14 mouse cellular contexts compared by ENCODE assay signal in the genomic region with DNA sequence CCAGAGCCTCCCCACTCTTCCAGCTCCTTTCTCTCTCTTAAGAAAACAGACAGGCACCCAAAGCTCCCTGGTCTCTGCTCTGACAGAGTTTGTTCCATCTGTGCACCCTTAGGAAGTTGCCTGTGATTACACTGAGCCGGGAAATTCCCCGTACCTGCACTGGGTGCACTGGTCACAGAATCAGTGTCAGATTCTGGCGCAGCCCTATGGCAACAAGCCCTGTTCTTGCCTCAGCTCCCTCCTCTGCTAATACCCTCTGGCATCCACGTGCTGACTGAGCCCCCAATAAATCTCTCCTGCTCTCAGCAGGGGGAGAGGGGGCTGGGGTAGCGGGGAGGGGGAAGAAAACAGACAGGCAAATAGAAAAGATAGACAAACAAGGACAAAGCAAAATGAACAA. TPM values are rescaled to one million over a fixed set of nuclear protein-coding genes. Genes with fewer than 3 reads are reported as not detected.
DNase-seq lines count a peak whose midpoint lies in the region; ATAC-seq and TF ChIP-seq lines count a peak whose summit lies in the region.
"Had no signal": no experiment of that assay in that cellular context is flagged by ENCODE, and none has a peak within 500 bp of the region (broad histone marks: within the 10 kb centered on the region; RNA-seq: fewer than 3 reads in every experiment).

No protein-coding gene starts in this region.

- WGBS in intestine, embryonic 16.5 days = 45% methylated on average over 5 of the region's 5 CpGs
- 45% methylated on average over 5 of the region's 5 CpGs for WGBS in intestine, postnatal 0 days
- 27% methylated on average over 5 of the region's 5 CpGs for WGBS in limb, embryonic 11.5 days

- H3K36me3 ChIP-seq in intestine, embryonic 16.5 days (ENCODE audit: control insufficient read depth, insufficient read depth, low read length) = no peaks in the 10 kb centered on the region
- H3K36me3 ChIP-seq in intestine, postnatal 0 days (ENCODE audit: control insufficient read depth, insufficient read depth) = no peaks in the 10 kb centered on the region
- H3K36me3 ChIP-seq in limb, embryonic 11.5 days (ENCODE audit: control insufficient read depth, insufficient read depth, low read length) = no peaks in the 10 kb centered on the region
- H3K36me3 ChIP-seq: embryonic facial prominence, embryonic 15.5 days had no signal

- no peak overlapping the region for H3K4me3 ChIP-seq in intestine, embryonic 16.5 days (ENCODE audit: low read length)
- H3K4me3 ChIP-seq in intestine, postnatal 0 days (ENCODE audit: low read depth, low read length) = no peak overlapping the region
- H3K4me3 ChIP-seq in limb, embryonic 11.5 days (ENCODE audit: low read depth, low read length) = no peak overlapping the region
- H3K4me3 ChIP-seq: embryonic facial prominence, embryonic 15.5 days; gastrocnemius, adult 2 months; hindbrain, embryonic 10.5 days; megakaryocyte, embryonic 14.5 days had no signal

- TF ChIP-seq CTCF in intestine, postnatal 0 days (IDR thresholded peaks at IDR 0.05; ENCODE audit: low read depth) = no peak

- peak; percentile 0 for DNase-seq in right cerebral cortex, postnatal 4 days
- no peak for DNase-seq in right cerebral cortex, postnatal 36 days (ENCODE audit: low spot score in 2 of 2)
- peak; percentile 46 for DNase-seq in limb, embryonic 11.5 days (ENCODE audit: low spot score)
- DNase-seq in left cerebral cortex, adult 18-20 months (ENCODE audit: low spot score in 2 of 2) = no peak
- DNase-seq in spleen, postnatal 4 days (ENCODE audit: low spot score in 2 of 2) = no peak
- DNase-seq: cerebellum, adult 2 months; gastrocnemius, adult 2 months; lung, adult 18-20 months had no signal

- H3K9me3 ChIP-seq in intestine, embryonic 16.5 days (ENCODE audit: control insufficient read depth, low read length) = no peaks in the 10 kb centered on the region
- H3K9me3 ChIP-seq in intestine, postnatal 0 days (ENCODE audit: control insufficient read depth) = no peaks in the 10 kb centered on the region
- H3K9me3 ChIP-seq in limb, embryonic 11.5 days (ENCODE audit: control insufficient read depth, low read length) = no peaks in the 10 kb centered on the region
- H3K9me3 ChIP-seq: embryonic facial prominence, embryonic 15.5 days; hindbrain, embryonic 10.5 days; megakaryocyte, embryonic 14.5 days had no signal

- ATAC-seq in intestine, embryonic 16.5 days = no peak
- ATAC-seq in intestine, postnatal 0 days = no peak
- no peak for ATAC-seq in limb, embryonic 11.5 days (ENCODE audit: insufficient number of reproducible peaks, low FRiP score, low TSS enrichment, low read depth)
- ATAC-seq in erythroid progenitor cell, adult 5-6 weeks (replicated peaks; ENCODE audit: low FRiP score, poor library complexity, severe bottlenecking) = no peak

- no peak overlapping the region for H3K9ac ChIP-seq in intestine, embryonic 16.5 days (ENCODE audit: low read depth, low read length)
- H3K9ac ChIP-seq in intestine, postnatal 0 days (ENCODE audit: low read depth, low read length) = no peak overlapping the region
- no peak overlapping the region for H3K9ac ChIP-seq in limb, embryonic 11.5 days (ENCODE audit: low read length)
- H3K9ac ChIP-seq: embryonic facial prominence, embryonic 15.5 days had no signal

- H3K4me1 ChIP-seq in intestine, embryonic 16.5 days (ENCODE audit: control insufficient read depth, insufficient read depth, low read length) = no peaks in the 10 kb centered on the region
- H3K4me1 ChIP-seq in intestine, postnatal 0 days (replicated peaks; ENCODE audit: control insufficient read depth, insufficient read depth, low read length) = no peaks in the 10 kb centered on the region
- peaks cover 4% of the 10 kb centered on the region; the same call in 1 of the 2 replicates for H3K4me1 ChIP-seq in limb, embryonic 11.5 days (ENCODE audit: control insufficient read depth, insufficient read depth, low read length)
- H3K4me1 ChIP-seq: embryonic facial prominence, embryonic 15.5 days; hindbrain, embryonic 10.5 days had no signal

- H3K27ac ChIP-seq in intestine, embryonic 16.5 days (ENCODE audit: low read length) = 0 out of 2 replicates have a peak overlapping the region, but pooled peaks have one; percentile 23
- H3K27ac ChIP-seq in intestine, postnatal 0 days (ENCODE audit: low read depth, low read length) = no peak overlapping the region
- peak overlapping the region; percentile 45; the same call in 1 of the 2 replicates for H3K27ac ChIP-seq in limb, embryonic 11.5 days (replicated peaks; ENCODE audit: low read depth, low read length)
- H3K27ac ChIP-seq: embryonic facial prominence, embryonic 15.5 days; gastrocnemius, adult 2 months; hindbrain, embryonic 10.5 days had no signal

- H3K27me3 ChIP-seq in intestine, embryonic 16.5 days (replicated peaks; ENCODE audit: control insufficient read depth, insufficient read depth, low read length) = no peaks in the 10 kb centered on the region
- no peaks in the 10 kb centered on the region for H3K27me3 ChIP-seq in intestine, postnatal 0 days (replicated peaks; ENCODE audit: control insufficient read depth, insufficient read depth, low read length)
- no peaks in the 10 kb centered on the region for H3K27me3 ChIP-seq in limb, embryonic 11.5 days (ENCODE audit: control insufficient read depth, insufficient read depth, low read length)
- H3K27me3 ChIP-seq: embryonic facial prominence, embryonic 15.5 days; megakaryocyte, embryonic 14.5 days had no signal

- H3K4me2 ChIP-seq in intestine, embryonic 16.5 days (ENCODE audit: low read depth, low read length) = no peak overlapping the region
- no peak overlapping the region for H3K4me2 ChIP-seq in intestine, postnatal 0 days (replicated peaks; ENCODE audit: low read depth)
- 0 out of 2 replicates have a peak overlapping the region, but pooled peaks have one; percentile 13 for H3K4me2 ChIP-seq in limb, embryonic 11.5 days (ENCODE audit: low read depth, severe bottlenecking)
- H3K4me2 ChIP-seq: embryonic facial prominence, embryonic 15.5 days had no signal

RNA-seq across cellular contexts. Expression of a gene that starts 50.1 kb away (rescaled TPM):
- polyA plus RNA-seq in intestine, embryonic 16.5 days (2015; fragmentation: Nextera tagmentation; extraction: Ambion mirVana) = 0.67 and 0.89 TPM in 2 replicates
- polyA plus RNA-seq in intestine, postnatal 0 days (2015; fragmentation: Nextera tagmentation; extraction: Ambion mirVana) = 0.82 and 0.94 TPM in 2 replicates
- polyA plus RNA-seq in limb, embryonic 11.5 days (2014; fragmentation: Nextera tagmentation; extraction: Ambion mirVana) = 0.14 and 0.19 TPM in 2 replicates
- 1 to 10 TPM in 1 of 2 experiments, under 1 TPM in 1; 1.00 to 1.2 TPM for total RNA-seq in left cerebral cortex, adult 18-20 months (2021)
- total RNA-seq in erythroid progenitor cell, adult 5-6 weeks (2015; ENCODE audit: low replicate concordance) = 1.3 and 11.5 TPM in 2 replicates
- 3.0 and 4.0 TPM in 2 replicates for total RNA-seq in erythroid progenitor cell, adult 5-6 weeks (2017; ENCODE audit: low replicate concordance)

Comparison
In these comparisons a context has a peak if more than half of its experiments do, and no peak if none do; other contexts are left out.
1. DNase-seq: peak in right cerebral cortex, postnatal 4 days (single experiment) and limb, embryonic 11.5 days (single experiment); none in right cerebral cortex, postnatal 36 days (0 of 2), left cerebral cortex, adult 18-20 months (0 of 2) and spleen, postnatal 4 days (0 of 2).